Comparison of ENCODE assay signal across 8 mouse cellular contexts in genomic region chr16:95584751-95585528, GRCm38 (mm10). TPM values are rescaled to one million over a fixed set of nuclear protein-coding genes. Genes with fewer than 3 reads are reported as not detected.
A peak's percentile ranks its signal among the peaks of the same experiment; 100 is the strongest.
DNase-seq lines count a peak whose midpoint lies in the region; ATAC-seq and TF ChIP-seq lines count a peak whose summit lies in the region.

No protein-coding gene starts in this region.

- no peak overlapping the region for H3K27ac ChIP-seq in lung, postnatal 0 days (ENCODE audit: low read length)
- no peak overlapping the region for H3K27ac ChIP-seq in forebrain, embryonic 14.5 days (ENCODE audit: low read depth, low read length)
- peak overlapping the region; percentile 88 for H3K27ac ChIP-seq in limb, embryonic 15.5 days
- H3K27ac ChIP-seq in stomach, postnatal 0 days (replicated peaks) = no peak overlapping the region

- TF ChIP-seq EP300 in lung, postnatal 0 days (IDR thresholded peaks at IDR 0.05) = no peak
- TF ChIP-seq EP300 in stomach, postnatal 0 days (optimal IDR thresholded peaks at IDR 0.05) = no peak

- TF ChIP-seq CTCF in lung, postnatal 0 days (IDR thresholded peaks at IDR 0.05) = no peak
- no peak for TF ChIP-seq CTCF in stomach, postnatal 0 days (IDR thresholded peaks at IDR 0.05; ENCODE audit: low read depth)

- peak overlapping the region; percentile 50 for H3K4me2 ChIP-seq in lung, postnatal 0 days (replicated peaks; ENCODE audit: low read depth, low read length)
- peak overlapping the region; percentile 86 for H3K4me2 ChIP-seq in forebrain, embryonic 14.5 days (ENCODE audit: low read length)
- H3K4me2 ChIP-seq in limb, embryonic 15.5 days = peak overlapping the region; percentile 87
- peak overlapping the region; percentile 65 for H3K4me2 ChIP-seq in stomach, postnatal 0 days (replicated peaks; ENCODE audit: low read depth)

- H3K4me3 ChIP-seq in lung, postnatal 0 days (ENCODE audit: low read depth, low read length) = peak overlapping the region; percentile 28
- peak overlapping the region; percentile 42 for H3K4me3 ChIP-seq in forebrain, embryonic 14.5 days (ENCODE audit: low read depth, low read length)
- peak overlapping the region; percentile 57 for H3K4me3 ChIP-seq in limb, embryonic 15.5 days
- H3K4me3 ChIP-seq in stomach, postnatal 0 days (ENCODE audit: low read depth, low read length) = peak overlapping the region; percentile 41

- H3K9me3 ChIP-seq in lung, postnatal 0 days (ENCODE audit: low read length) = no peaks in the 10 kb centered on the region
- H3K9me3 ChIP-seq in forebrain, embryonic 14.5 days (replicated peaks; ENCODE audit: control insufficient read depth, low read length) = no peaks in the 10 kb centered on the region
- no peaks in the 10 kb centered on the region for H3K9me3 ChIP-seq in limb, embryonic 15.5 days
- H3K9me3 ChIP-seq in stomach, postnatal 0 days (ENCODE audit: control insufficient read depth, low read length) = no peaks in the 10 kb centered on the region

- H3K27me3 ChIP-seq in lung, postnatal 0 days (replicated peaks; ENCODE audit: insufficient read depth, low read length) = peaks cover 18% of the 10 kb centered on the region; the same call in 1 of the 2 replicates
- H3K27me3 ChIP-seq in forebrain, embryonic 14.5 days (replicated peaks; ENCODE audit: control insufficient read depth, insufficient read depth, low read length) = peaks cover 23% of the 10 kb centered on the region
- peaks cover 22% of the 10 kb centered on the region for H3K27me3 ChIP-seq in limb, embryonic 15.5 days
- H3K27me3 ChIP-seq in stomach, postnatal 0 days (ENCODE audit: control insufficient read depth, insufficient read depth, low read length) = no peaks in the 10 kb centered on the region; the same call in 1 of the 2 replicates

- peaks cover 4% of the 10 kb centered on the region for H3K4me1 ChIP-seq in lung, postnatal 0 days (ENCODE audit: insufficient read depth, low read depth, low read length)
- H3K4me1 ChIP-seq in forebrain, embryonic 14.5 days (ENCODE audit: control insufficient read depth, insufficient read depth, low read length) = peaks cover 6% of the 10 kb centered on the region; the same call in 1 of the 2 replicates
- H3K4me1 ChIP-seq in limb, embryonic 15.5 days = peaks cover 38% of the 10 kb centered on the region
- H3K4me1 ChIP-seq in stomach, postnatal 0 days (replicated peaks; ENCODE audit: control insufficient read depth, insufficient read depth) = 0 out of 2 replicates have a peak, but pooled peaks cover 3% of the 10 kb centered on the region

- DNase-seq in lung, postnatal 0 days (ENCODE audit: low spot score) = no peak
- no peak for DNase-seq in lung, postnatal 25 days (ENCODE audit: low spot score)
- no peak for DNase-seq in forebrain, embryonic 14.5 days (ENCODE audit: low spot score)
- DNase-seq in stomach, postnatal 0 days (ENCODE audit: low spot score) = no peak
- DNase-seq in retina, postnatal 1 day = no peak
- DNase-seq in spleen, postnatal 10 days (ENCODE audit: low spot score in 2 of 2) = no peak
- DNase-seq in urinary bladder, adult 2 months (ENCODE audit: low spot score) = no peak

- WGBS in lung, postnatal 0 days = 10% methylated on average over 37 of the region's 37 CpGs
- WGBS in forebrain, embryonic 14.5 days = 13% methylated on average over 37 of the region's 37 CpGs
- WGBS in limb, embryonic 15.5 days = 5% methylated on average over 37 of the region's 37 CpGs
- WGBS in stomach, postnatal 0 days = 16% methylated on average over 37 of the region's 37 CpGs

- peak; percentile 20; the same call in 1 of the 2 replicates for ATAC-seq in lung, postnatal 0 days
- peak; percentile 47; the same call in 1 of the 2 replicates for ATAC-seq in forebrain, embryonic 14.5 days
- ATAC-seq in limb, embryonic 15.5 days (ENCODE audit: insufficient number of reproducible peaks, low FRiP score, low TSS enrichment, low read depth) = no peak
- peak; percentile 24; the same call in 1 of the 2 replicates for ATAC-seq in stomach, postnatal 0 days (ENCODE audit: low FRiP score, low TSS enrichment)

- H3K9ac ChIP-seq in lung, postnatal 0 days (replicated peaks; ENCODE audit: low read depth) = no peak overlapping the region
- peak overlapping the region; percentile 54 for H3K9ac ChIP-seq in forebrain, embryonic 14.5 days (ENCODE audit: low read length)
- H3K9ac ChIP-seq in limb, embryonic 15.5 days = peak overlapping the region; percentile 45
- 0 out of 2 replicates have a peak overlapping the region, but pooled peaks have one; percentile 18 for H3K9ac ChIP-seq in stomach, postnatal 0 days (ENCODE audit: low read length)

- H3K36me3 ChIP-seq in lung, postnatal 0 days (ENCODE audit: insufficient read depth, low read length) = no peaks in the 10 kb centered on the region
- H3K36me3 ChIP-seq in forebrain, embryonic 14.5 days (ENCODE audit: control insufficient read depth, insufficient read depth, low read length) = no peaks in the 10 kb centered on the region
- H3K36me3 ChIP-seq in limb, embryonic 15.5 days = no peaks in the 10 kb centered on the region
- no peaks in the 10 kb centered on the region for H3K36me3 ChIP-seq in stomach, postnatal 0 days (ENCODE audit: control insufficient read depth, insufficient read depth, low read length)

RNA-seq across cellular contexts. Expression of gene Erg, which starts 1.5 kb away (rescaled TPM):
- polyA plus RNA-seq in lung, postnatal 0 days (2015; fragmentation: Nextera tagmentation; extraction: Ambion mirVana) = 13.2 and 14.5 TPM in 2 replicates
- polyA plus RNA-seq in forebrain, embryonic 14.5 days (2014; fragmentation: Nextera tagmentation; extraction: Ambion mirVana) = 0.75 and 1.0 TPM in 2 replicates
- 22.9 and 26.2 TPM in 2 replicates for polyA plus RNA-seq in limb, embryonic 15.5 days (2015; fragmentation: Nextera tagmentation; extraction: Ambion mirVana)
- polyA plus RNA-seq in stomach, postnatal 0 days (2015; fragmentation: Nextera tagmentation; extraction: Ambion mirVana) = 1.3 and 2.1 TPM in 2 replicates
- polyA plus RNA-seq in urinary bladder, adult 2 months (2012; rRNA removed) = 6.1 and 8.3 TPM in 2 replicates
